Mouse (Mus musculus) thymus, postnatal 36 days (tissue): Measurements from ENCODE around the gene Ces1a.

ENCODE experiments used
- DNase-seq, 2 experiments: peaks; one replicate each; pipeline ENCODE4 v3.0.0; 2022; ENCODE audit warnings: mixed read lengths in 2 of 2

The Ces1a gene

GRCm38 (mm10) chr8:92984376-92984775, 63.6 kb downstream of the Ces1a start:
- DNase-seq, result no peak

DNA sequence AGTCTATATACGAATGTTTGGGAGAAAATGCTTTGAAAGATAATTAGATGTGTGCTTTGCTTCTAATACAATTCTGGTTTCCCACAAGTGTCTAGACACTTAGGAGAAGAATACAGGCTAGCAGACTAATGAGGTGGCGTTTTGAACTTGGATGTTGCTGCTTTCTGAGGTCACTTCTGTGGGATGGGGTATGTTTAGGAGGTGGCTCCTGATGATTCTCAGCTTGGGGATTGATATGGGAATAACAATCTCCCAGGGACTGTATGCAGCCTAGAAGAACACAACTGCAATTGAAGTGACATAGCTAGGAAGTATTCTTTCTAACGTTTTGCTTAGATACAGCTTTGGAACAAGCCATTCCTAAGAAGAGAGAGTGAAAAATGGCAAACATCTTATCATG, 65.5 kb downstream of the Ces1a start:
- DNase-seq, result no peak

- DNase-seq, result no peak
These were observed 71.3 kb downstream of the Ces1a start for GRCm38 (mm10) chr8:92976656-92977055.

DNA sequence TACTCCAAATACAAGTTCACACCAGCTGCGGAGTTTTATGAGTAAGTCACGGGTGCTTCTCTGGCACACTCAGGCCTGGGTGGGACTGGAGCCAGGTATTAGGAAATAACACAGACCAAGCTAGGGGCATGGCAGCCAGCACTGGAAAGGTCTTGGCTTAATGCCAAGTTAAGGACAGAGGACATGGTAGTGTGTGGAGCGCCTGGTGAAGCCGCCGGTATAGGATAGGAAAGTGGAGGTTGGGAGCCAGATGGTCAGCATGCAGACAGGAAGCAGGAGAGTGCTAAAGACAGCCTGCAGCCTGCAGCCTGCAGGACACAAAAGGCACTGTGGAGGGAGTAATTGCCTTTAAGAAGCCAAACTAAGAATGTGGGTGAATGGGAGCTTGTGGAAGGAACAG, 75.0 kb downstream of the Ces1a start:
- no peak for DNase-seq
